Mouse (Mus musculus) neural tube, embryonic 12.5 days (tissue): ENCODE results near the gene AI182371. TPM values are rescaled to one million over a fixed set of nuclear protein-coding genes. Genes with fewer than 3 reads are reported as not detected.

Source experiments
- ATAC-seq: fragments of 200-750 bp; cut with Nextera tagmentation; 2 replicates; pipeline ENCODE4 v1.8.0; 2017; ENCODE audit warnings: low read depth, mild to moderate bottlenecking, moderate TSS enrichment, moderate library complexity; ENCODE audit not compliant: low FRiP score
- H3K27ac ChIP-seq: fragments of 300-500 bp; sonication (generic); 2 replicates; pipeline ENCODE4 v1.5.1; 2016
- H3K27me3 ChIP-seq: fragments of 300-500 bp; sonication (generic); replicated peaks from 2 replicates; pipeline ENCODE4 v1.6.1; 2016; ENCODE audit warnings: mild to moderate bottlenecking
- H3K36me3 ChIP-seq: fragments of 300-500 bp; sonication (generic); 2 replicates; pipeline ENCODE4 v1.6.1; 2016; ENCODE audit warnings: mild to moderate bottlenecking
- H3K4me1 ChIP-seq: fragments of 300-500 bp; sonication (generic); 2 replicates; pipeline ENCODE4 v1.6.1; 2016
- H3K4me2 ChIP-seq: fragments of 300-500 bp; sonication (generic); replicated peaks from 2 replicates; pipeline ENCODE4 v1.6.1; 2016; ENCODE audit warnings: mild to moderate bottlenecking
- H3K4me3 ChIP-seq: fragments of 300-500 bp; sonication (generic); 2 replicates; pipeline ENCODE4 v1.5.1; 2016
- H3K9ac ChIP-seq: fragments of 300-500 bp; sonication (generic); 2 replicates; pipeline ENCODE4 v1.6.1; 2016; ENCODE audit warnings: mild to moderate bottlenecking
- H3K9me3 ChIP-seq: fragments of 300-500 bp; sonication (generic); 2 replicates; pipeline ENCODE4 v1.6.1; 2016; ENCODE audit warnings: mild to moderate bottlenecking
- WGBS: fragments of 180-500 bp; shearing (Covaris S2); methylation state at CpG from one replicate; pipeline ENCODE4 v1.1.7; 2016; 5-methylcytosine and 5-hydroxymethylcytosine counted together
- polyA plus RNA-seq: library from polyadenylated mRNA; unstranded; fragments of >200 nt; fragmentation: Nextera tagmentation; extraction: Ambion mirVana; gene quantifications from 2 replicates; pipeline ENCODE4 v1.2.1, GENCODE M21; 2016

Gene AI182371
- polyA plus RNA-seq, 1 experiment from 2014 or later: 0.24 TPM

GRCm38 (mm10) chr2:35108712-35109111 lies 7.4 kb upstream of the AI182371 start:
- peak overlapping the region; percentile 78 for H3K9ac ChIP-seq
- H3K4me1 ChIP-seq: peaks cover 3% of the 10 kb centered on the region; the same call in 1 of the 2 replicates
- peak; percentile 45 for ATAC-seq
- H3K4me2 ChIP-seq: peak overlapping the region; percentile 77
- no peaks in the 10 kb centered on the region for H3K27me3 ChIP-seq
- H3K9me3 ChIP-seq: no peaks in the 10 kb centered on the region
- 48% methylated on average over 3 of the region's 3 CpGs for WGBS
- H3K36me3 ChIP-seq: peaks cover 4% of the 10 kb centered on the region; the same call in 1 of the 2 replicates
- H3K4me3 ChIP-seq: peak overlapping the region; percentile 80
- no peak overlapping the region for H3K27ac ChIP-seq

GRCm38 (mm10) chr2:35107984-35108635 lies 6.8 kb upstream of the AI182371 start:
- Histone ChIP-seq H3K27me3 (no peaks in the 10 kb centered on the region), H3K36me3 (no peaks in the 10 kb centered on the region), H3K9ac (no peak overlapping the region), H3K4me2 (no peak overlapping the region), H3K4me3 (no peak overlapping the region), H3K4me1 (peaks cover 3% of the 10 kb centered on the region; the same call in 1 of the 2 replicates), H3K27ac (no peak overlapping the region), H3K9me3 (no peaks in the 10 kb centered on the region)
- WGBS: 64% methylated on average over 5 of the region's 5 CpGs
- no peak for ATAC-seq

- no peak overlapping the region for H3K4me3 ChIP-seq
- H3K36me3 ChIP-seq: no peaks in the 10 kb centered on the region
- no peaks in the 10 kb centered on the region for H3K9me3 ChIP-seq
- H3K4me2 ChIP-seq: no peak overlapping the region
- no peak overlapping the region for H3K9ac ChIP-seq
- H3K4me1 ChIP-seq: peaks cover under 1% of the 10 kb centered on the region; the same call in 1 of the 2 replicates
- no peak overlapping the region for H3K27ac ChIP-seq
- 65% methylated on average over 3 of the region's 3 CpGs for WGBS
- no peak for ATAC-seq
- H3K27me3 ChIP-seq: no peaks in the 10 kb centered on the region
These were observed 3.5 kb upstream of the AI182371 start for GRCm38 (mm10) chr2:35104843-35105242.

- H3K9ac ChIP-seq: no peak overlapping the region
- H3K4me1 ChIP-seq: no peaks in the 10 kb centered on the region
- H3K4me2 ChIP-seq: no peak overlapping the region
- ATAC-seq: no peak
- no peaks in the 10 kb centered on the region for H3K36me3 ChIP-seq
- no peak overlapping the region for H3K4me3 ChIP-seq
- no peaks in the 10 kb centered on the region for H3K27me3 ChIP-seq
- H3K27ac ChIP-seq: no peak overlapping the region
- 66% methylated on average over 5 of the region's 5 CpGs for WGBS
- H3K9me3 ChIP-seq: no peaks in the 10 kb centered on the region
These were observed 2.2 kb upstream of the AI182371 start for GRCm38 (mm10) chr2:35103558-35103957.

- H3K4me2 ChIP-seq: no peak overlapping the region
- no peaks in the 10 kb centered on the region for H3K9me3 ChIP-seq
- H3K9ac ChIP-seq: no peak overlapping the region
- no peaks in the 10 kb centered on the region for H3K4me1 ChIP-seq
- ATAC-seq: no peak
- no peak overlapping the region for H3K27ac ChIP-seq
- no peaks in the 10 kb centered on the region for H3K36me3 ChIP-seq
- H3K4me3 ChIP-seq: no peak overlapping the region
- H3K27me3 ChIP-seq: no peaks in the 10 kb centered on the region
These were observed 1.4 kb upstream of the AI182371 start for GRCm38 (mm10) chr2:35102777-35103176.

- H3K36me3 ChIP-seq: no peaks in the 10 kb centered on the region
- no peak overlapping the region for H3K27ac ChIP-seq
- no peaks in the 10 kb centered on the region for H3K4me1 ChIP-seq
- no peak overlapping the region for H3K4me3 ChIP-seq
- no peaks in the 10 kb centered on the region for H3K27me3 ChIP-seq
- ATAC-seq: no peak
- H3K9me3 ChIP-seq: no peaks in the 10 kb centered on the region
- H3K4me2 ChIP-seq: no peak overlapping the region
- no peak overlapping the region for H3K9ac ChIP-seq
- WGBS: 87% methylated on average over 6 of the region's 6 CpGs
These were observed 814 bp downstream of the AI182371 start for GRCm38 (mm10) chr2:35100529-35100928.

- no peak overlapping the region for H3K4me3 ChIP-seq
- no peaks in the 10 kb centered on the region for H3K9me3 ChIP-seq
- ATAC-seq: no peak
- no peaks in the 10 kb centered on the region for H3K36me3 ChIP-seq
- H3K27ac ChIP-seq: no peak overlapping the region
- no peaks in the 10 kb centered on the region for H3K27me3 ChIP-seq
- 82% methylated on average over 4 of the region's 4 CpGs for WGBS
- H3K9ac ChIP-seq: no peak overlapping the region
- H3K4me2 ChIP-seq: no peak overlapping the region
- no peaks in the 10 kb centered on the region for H3K4me1 ChIP-seq
These were observed 13.9 kb downstream of the AI182371 start for GRCm38 (mm10) chr2:35087418-35087817.

GRCm38 (mm10) chr2:35079166-35079565 lies 22.2 kb downstream of the AI182371 start:
- H3K9me3 ChIP-seq: no peaks in the 10 kb centered on the region
- no peak overlapping the region for H3K4me3 ChIP-seq
- no peaks in the 10 kb centered on the region for H3K27me3 ChIP-seq
- H3K36me3 ChIP-seq: no peaks in the 10 kb centered on the region
- no peak overlapping the region for H3K27ac ChIP-seq
- H3K9ac ChIP-seq: no peak overlapping the region
- no peak for ATAC-seq
- no peaks in the 10 kb centered on the region for H3K4me1 ChIP-seq
- 66% methylated on average over 6 of the region's 6 CpGs for WGBS
- H3K4me2 ChIP-seq: no peak overlapping the region

GRCm38 (mm10) chr2:35074328-35074727 lies 27.0 kb downstream of the AI182371 start:
- no peaks in the 10 kb centered on the region; the same call in 1 of the 2 replicates for H3K9me3 ChIP-seq
- H3K36me3 ChIP-seq: no peaks in the 10 kb centered on the region
- no peaks in the 10 kb centered on the region for H3K27me3 ChIP-seq
- no peak overlapping the region for H3K9ac ChIP-seq
- 84% methylated on average over 3 of the region's 3 CpGs for WGBS
- H3K27ac ChIP-seq: no peak overlapping the region
- no peak for ATAC-seq
- H3K4me1 ChIP-seq: no peaks in the 10 kb centered on the region
- H3K4me2 ChIP-seq: no peak overlapping the region
- H3K4me3 ChIP-seq: no peak overlapping the region

GRCm38 (mm10) chr2:35072547-35072946 lies 28.8 kb downstream of the AI182371 start:
- 79% methylated on average over 2 of the region's 2 CpGs for WGBS
- no peak for ATAC-seq
- H3K4me1 ChIP-seq: no peaks in the 10 kb centered on the region
- no peak overlapping the region for H3K27ac ChIP-seq
- no peak overlapping the region for H3K4me2 ChIP-seq
- H3K4me3 ChIP-seq: no peak overlapping the region
- no peak overlapping the region for H3K9ac ChIP-seq
- no peaks in the 10 kb centered on the region; the same call in 1 of the 2 replicates for H3K9me3 ChIP-seq
- H3K36me3 ChIP-seq: no peaks in the 10 kb centered on the region
- H3K27me3 ChIP-seq: no peaks in the 10 kb centered on the region

GRCm38 (mm10) chr2:35070275-35070674 lies 31.1 kb downstream of the AI182371 start:
- no peaks in the 10 kb centered on the region for H3K36me3 ChIP-seq
- no peak overlapping the region for H3K27ac ChIP-seq
- 83% methylated on average over 4 of the region's 4 CpGs for WGBS
- H3K4me3 ChIP-seq: no peak overlapping the region
- no peaks in the 10 kb centered on the region for H3K4me1 ChIP-seq
- H3K27me3 ChIP-seq: no peaks in the 10 kb centered on the region
- H3K9me3 ChIP-seq: no peaks in the 10 kb centered on the region; the same call in 1 of the 2 replicates
- H3K4me2 ChIP-seq: no peak overlapping the region
- no peak overlapping the region for H3K9ac ChIP-seq
- ATAC-seq: no peak

GRCm38 (mm10) chr2:35069124-35069523 lies 32.2 kb downstream of the AI182371 start:
- no peaks in the 10 kb centered on the region for H3K27me3 ChIP-seq
- H3K9me3 ChIP-seq: no peaks in the 10 kb centered on the region; the same call in 1 of the 2 replicates
- 96% methylated on average over 1 of the region's 1 CpGs for whole genome bisulfite sequencing
- no peak overlapping the region for H3K4me3 ChIP-seq
- no peaks in the 10 kb centered on the region for H3K36me3 ChIP-seq
- no peak overlapping the region for H3K9ac ChIP-seq
- no peak overlapping the region for H3K4me2 ChIP-seq
- no peak overlapping the region for H3K27ac ChIP-seq
- no peak for ATAC-seq
- H3K4me1 ChIP-seq: no peaks in the 10 kb centered on the region

GRCm38 (mm10) chr2:35067117-35067516 lies 34.2 kb downstream of the AI182371 start:
- Histone ChIP-seq H3K36me3 (no peaks in the 10 kb centered on the region), H3K4me1 (no peaks in the 10 kb centered on the region), H3K27me3 (no peaks in the 10 kb centered on the region), H3K9me3 (no peaks in the 10 kb centered on the region), H3K9ac (no peak overlapping the region), H3K4me2 (no peak overlapping the region), H3K27ac (no peak overlapping the region), H3K4me3 (no peak overlapping the region)
- WGBS: 94% methylated on average over 11 of the region's 11 CpGs
- ATAC-seq: no peak
